Mouse (Mus musculus) layer of hippocampus, adult 18-20 months (tissue): Measurements from ENCODE around the gene Ift74. TPM values are rescaled to one million over a fixed set of nuclear protein-coding genes. Genes with fewer than 3 reads are reported as not detected.

Source experiments
- DNase-seq, 2 experiments: peaks; one replicate each; pipeline ENCODE4 v3.0.0; 2022; ENCODE audit warnings: low spot score in 2 of 2
- microRNA-seq, 2 experiments: library from miRNA; unstranded; fragments of <30 nt; microRNA quantifications; one replicate each; pipeline ENCODE4 v1.2.0; 2021
- total RNA-seq, 2 experiments: library from RNA; stranded (reverse); gene quantifications; 2 replicates each; pipeline ENCODE4 v1.2.3; 2021

Gene Ift74
- total RNA-seq, 2 experiments from 2014 or later: 23.7 to 27.2 TPM

DNA sequence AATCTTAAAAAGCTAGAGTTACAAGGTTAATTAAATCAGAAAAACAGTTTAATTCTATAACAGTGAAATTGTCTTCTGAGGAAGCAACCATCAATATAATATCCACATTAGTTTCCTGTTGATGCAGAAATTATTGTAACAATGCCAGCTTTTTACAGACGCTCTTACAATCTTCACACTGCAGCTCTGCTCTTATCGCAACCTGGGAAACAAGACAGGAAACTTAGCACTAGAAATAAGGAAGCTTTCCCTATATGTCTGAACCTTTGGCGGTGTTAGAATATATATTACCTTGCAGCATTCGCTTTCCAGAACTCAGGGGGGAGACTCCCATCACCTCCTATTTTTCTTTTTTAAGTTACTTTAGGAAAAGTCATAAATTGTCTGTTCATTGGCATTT, 76.8 kb downstream of the Ift74 start:
- DNase-seq: no peak

DNA sequence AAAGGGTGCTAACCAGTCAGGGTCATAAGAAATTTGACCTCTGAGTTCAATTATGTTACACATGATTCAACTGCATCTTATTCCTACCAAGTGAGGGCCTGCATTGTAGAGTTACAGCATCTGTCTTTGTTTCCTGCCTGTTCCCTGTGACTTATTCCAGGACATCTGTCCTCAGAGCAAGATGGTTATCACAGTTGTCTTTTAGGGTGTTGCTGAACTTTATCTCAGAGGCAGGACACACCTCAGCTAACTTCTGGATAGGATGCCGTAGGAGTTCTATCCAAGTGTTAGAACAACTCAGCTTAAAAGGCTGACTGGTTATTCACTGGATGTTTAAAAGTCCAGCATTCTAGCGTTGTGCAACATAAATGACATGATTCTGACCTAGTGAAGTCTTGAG, 77.9 kb downstream of the Ift74 start:
- no peak for DNase-seq

DNA sequence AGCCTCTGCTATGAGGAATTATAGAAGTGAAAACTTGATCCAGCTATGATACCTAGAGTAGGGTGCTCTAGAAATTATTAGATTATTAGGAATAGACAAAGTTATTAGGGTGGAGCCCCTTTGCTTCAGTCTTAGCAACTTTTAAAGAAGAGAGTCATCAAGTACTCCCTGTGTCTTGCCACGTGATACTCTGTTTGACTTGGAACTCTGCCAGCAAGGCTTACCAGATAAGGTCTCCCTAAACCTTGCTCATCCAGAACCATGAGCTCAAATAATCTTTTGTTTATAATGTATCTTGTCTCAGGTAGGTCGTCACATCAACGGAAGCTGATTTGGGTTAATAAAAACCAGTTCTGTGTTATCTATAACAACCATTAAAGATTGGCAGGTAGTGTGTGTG, 82.1 kb downstream of the Ift74 start:
- no peak for DNase-seq

DNA sequence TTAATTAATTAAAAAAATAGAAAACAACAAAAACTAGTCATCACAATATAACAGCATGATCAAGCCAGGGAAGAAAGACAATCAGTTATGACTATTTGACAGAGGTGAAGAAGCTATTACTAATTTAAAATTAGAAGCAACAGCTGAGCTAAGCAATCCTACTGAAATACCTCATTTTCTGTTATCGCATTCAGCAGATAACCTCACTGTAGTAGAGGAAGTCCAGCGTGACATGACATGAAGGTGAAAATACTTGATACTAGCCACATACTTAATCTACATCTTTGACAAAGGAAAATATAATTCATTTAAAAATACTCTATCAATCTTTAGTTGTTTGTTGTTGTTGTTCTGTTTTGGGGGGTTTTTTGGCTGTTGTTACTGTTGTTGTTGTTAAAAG, 96.7 kb downstream of the Ift74 start:
- no peak for DNase-seq

DNA sequence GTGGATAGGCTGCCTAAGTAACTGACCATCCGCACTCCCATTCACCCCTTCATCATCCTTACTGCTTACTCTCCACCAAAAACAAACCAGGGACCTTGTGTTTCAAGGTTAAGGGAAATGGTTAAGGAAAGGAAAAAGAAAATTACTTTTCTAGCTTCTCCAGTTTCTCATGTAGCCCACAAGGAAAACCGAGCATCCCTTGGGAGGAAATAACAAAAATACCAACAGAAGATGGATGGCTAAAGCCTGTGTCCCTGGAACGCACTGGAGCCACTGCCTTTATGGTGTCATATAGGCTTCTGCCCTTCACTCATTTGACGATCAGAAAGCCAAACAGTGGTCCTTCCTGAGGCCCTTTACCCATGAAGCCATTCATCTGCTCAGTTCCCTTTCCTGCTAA, 97.1 kb downstream of the Ift74 start:
- no peak for DNase-seq

DNA sequence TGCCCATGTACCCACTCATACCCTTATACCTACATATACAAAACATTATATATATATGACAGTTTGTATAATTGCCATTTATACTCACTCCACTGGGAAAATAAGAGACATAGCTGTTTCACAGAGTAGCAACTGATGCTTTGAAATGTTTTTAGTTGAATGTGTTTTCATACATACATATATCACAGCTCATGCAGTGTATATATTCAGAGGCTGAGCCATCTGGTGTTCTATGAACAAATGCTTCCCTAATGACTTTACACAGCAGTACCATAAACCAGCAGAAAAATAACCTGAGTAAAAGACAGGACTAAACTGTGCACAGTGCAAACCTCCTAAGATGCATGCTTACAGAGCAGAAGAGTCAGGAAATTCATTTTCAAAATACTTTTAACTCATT, 99.5 kb downstream of the Ift74 start:
- no peak for DNase-seq

DNA sequence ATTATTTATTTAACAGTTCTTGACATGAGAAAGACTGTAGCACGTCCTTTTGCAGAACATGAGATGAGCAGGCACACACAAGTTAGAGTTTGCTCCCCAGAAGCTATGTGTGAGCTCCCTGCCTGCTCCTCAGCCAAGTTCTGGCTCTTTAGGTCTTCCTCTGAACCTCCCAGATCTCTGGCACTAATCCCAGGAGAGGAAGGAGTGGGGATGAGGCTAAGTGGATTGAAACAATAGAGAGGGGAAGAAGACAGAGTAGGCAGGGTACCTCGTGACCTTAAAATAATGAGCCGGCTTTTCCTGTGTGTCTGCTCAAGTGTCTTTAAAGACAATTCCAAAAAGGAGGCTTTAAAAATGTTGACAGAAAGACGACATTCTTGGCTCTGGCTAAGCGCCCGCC, 100.9 kb downstream of the Ift74 start:
- DNase-seq: no peak

DNA sequence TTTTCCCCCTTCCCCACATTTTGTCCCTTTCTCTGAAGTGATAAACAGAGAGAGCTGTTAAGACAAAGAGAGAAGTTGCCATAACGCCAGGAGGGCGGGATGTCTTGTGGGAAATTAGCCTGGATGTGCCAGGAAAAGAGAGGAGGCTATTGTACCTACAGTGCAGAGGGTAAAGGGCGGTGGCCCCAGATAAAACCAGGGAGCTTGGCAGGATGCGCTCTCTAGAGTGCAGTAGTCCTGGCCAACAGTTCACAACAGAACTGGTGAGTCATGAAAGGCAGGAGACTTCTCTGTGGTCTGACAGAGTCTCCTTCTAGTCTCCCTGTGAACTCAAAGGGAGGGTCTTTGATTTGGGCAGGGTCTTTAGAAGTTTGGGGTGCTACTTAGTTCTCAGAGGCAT, 111.5 kb downstream of the Ift74 start:
- no peak for DNase-seq

DNA sequence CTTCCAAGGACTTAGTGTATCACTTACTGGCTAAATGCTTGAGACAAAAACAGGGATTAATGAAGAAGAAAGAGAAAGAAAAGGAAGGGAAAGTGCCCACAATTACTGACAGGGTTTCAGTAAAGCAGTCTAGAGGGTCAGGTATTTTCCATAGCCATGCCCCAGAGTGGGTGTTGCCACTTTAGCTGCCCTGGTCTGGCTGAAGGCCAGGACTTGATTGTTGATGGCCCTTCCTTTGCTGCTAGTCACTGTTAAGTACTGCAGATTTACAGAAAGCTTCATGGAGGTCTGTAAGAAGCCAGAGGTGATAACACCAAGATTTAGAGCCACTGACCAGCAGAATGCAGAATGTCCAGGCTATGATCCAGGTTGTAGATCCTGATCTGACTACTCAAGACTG, 118.4 kb downstream of the Ift74 start:
- DNase-seq: no peak

DNA sequence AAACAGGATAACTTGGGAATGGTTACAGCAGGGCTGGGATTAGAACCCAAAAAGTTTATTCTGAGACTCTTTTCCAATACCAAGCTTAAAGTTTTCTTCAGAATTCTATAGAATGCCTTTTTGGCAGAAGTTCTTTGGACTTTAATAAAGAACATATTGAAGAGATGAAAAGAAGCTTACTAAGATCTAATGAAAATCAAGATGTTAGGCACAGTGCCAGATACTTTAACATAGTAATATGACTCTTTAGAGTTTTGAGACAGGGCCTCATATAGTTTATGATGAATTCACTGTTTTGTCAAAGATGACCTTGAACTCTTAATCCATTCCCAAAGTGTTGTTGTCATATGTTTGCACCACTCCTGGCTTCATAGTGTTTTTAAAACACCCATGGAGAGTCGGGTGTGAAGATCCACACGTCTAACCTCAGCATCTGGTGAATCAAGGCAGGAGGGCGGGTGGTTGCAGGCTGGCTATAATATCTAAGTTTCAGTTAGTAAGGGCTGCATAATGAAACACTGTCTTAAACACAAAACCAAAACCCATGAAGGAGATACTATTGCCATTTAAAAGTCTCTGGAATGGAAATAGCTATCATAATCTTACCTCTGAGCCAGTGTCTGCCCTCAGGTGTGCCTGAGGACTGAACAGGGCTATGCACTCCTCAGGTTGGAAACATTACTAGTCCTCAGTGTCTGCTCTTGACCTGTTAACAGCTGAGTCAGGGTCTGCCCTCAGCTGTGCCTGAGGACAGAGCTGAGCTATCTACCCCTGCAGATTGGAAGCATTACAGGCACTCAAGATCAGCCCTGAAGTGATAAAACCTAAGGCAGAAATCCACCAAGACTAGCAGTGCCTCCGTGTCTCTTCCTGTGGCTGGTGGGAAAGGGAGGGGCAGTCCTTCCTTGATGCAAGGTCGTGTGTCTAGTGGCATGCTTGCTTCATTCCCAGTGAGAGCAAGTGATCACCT, 123.3 kb downstream of the Ift74 start:
- DNase-seq: no peak

DNA sequence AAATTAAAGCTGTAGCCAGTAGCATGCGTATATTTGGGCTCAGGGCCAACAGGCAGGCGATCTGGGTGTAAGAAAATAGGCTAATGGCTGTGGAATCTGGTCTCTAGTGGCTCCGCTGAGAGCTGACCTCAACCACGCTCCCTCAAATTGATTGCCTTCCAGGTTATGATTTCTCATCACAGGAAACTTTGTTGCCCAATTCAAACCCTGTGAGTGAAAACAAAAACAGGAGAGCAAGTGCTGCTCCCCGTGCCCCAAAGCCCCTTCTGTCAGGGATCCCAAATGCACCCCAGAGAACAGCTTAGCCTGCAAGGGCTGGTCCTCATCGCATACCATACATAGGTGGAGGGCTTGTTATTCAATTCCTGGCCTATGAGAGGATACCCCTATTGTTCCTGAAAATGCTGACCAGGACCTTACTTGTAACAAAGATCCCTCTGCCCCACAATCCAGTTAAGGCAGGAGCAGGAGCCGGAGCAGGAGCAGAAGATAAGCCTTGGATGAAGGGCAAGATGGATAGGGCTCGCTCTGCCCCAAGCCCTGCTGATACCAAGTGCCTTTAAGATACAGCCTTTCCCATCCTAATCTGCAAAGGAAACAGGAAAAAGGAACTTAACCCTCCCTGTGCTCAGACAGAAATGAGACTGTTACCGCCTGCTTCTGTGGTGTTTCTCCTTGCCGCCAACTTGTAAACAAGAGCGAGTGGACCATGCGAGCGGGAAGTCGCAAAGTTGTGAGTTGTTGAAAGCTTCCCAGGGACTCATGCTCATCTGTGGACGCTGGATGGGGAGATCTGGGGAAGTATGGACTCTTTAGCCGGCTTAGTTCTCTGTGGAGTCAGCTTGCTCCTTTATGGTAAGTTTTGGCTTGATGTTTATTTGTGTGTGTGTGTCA, 124.8 kb downstream of the Ift74 start, which contains the start of gene Tek:
Gene Tek (plus strand): TSS at position 452 of the 894 bp plus-strand sequence.
- DNase-seq: no peak

DNA sequence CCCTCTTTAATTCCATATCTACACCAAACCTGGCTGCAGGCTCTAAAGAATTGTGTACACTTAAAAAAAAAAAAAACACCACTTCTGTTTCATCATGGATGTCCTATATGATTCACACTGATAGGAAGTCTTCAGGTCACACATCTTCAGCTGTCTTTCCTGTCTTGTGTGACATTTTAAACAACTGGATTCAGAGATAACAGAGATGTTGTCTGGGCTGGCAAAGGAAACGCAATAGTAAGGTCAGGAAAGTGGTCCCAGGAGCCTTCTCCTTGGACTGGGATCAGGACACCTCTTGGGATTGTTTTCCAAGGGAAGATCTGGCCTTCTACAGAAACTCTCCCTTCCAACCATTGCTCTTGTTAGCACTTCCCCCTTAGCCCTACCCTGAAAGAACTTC, 127.5 kb downstream of the Ift74 start:
- no peak for DNase-seq

Small RNA genes within 50 kb of the gene (microRNA-seq; reads per million reads assigned to microRNA genes)
- gene Mir872: 1,813 to 1,911 reads per million in 2 experiments

Other genes with a start within 250 kb of the Ift74 start
- not detected for gene Gm10306, start 57.9 kb upstream of the Ift74 start, total RNA-seq
- gene Caap1, start 57.7 kb upstream of the Ift74 start, total RNA-seq: 10 to 100 TPM; 11.0 to 11.7 TPM
- 10 to 100 TPM; 38.7 to 42.5 TPM for gene Plaa, start 11.2 kb upstream of the Ift74 start, total RNA-seq
- gene Lrrc19, start 35.7 kb downstream of the Ift74 start, total RNA-seq: not detected
- 1 to 10 TPM; 6.4 to 6.6 TPM for gene Tek, start 124.8 kb downstream of the Ift74 start, total RNA-seq